Mouse (Mus musculus) brain, embryonic 18.5 days (tissue): ENCODE results near the gene Med24.

Source experiments
- DNase-seq: peaks from one replicate; pipeline ENCODE4 v3.0.0-alpha.2; 2012; ENCODE audit warnings: low read depth, low spot score

The Med24 gene

DNA sequence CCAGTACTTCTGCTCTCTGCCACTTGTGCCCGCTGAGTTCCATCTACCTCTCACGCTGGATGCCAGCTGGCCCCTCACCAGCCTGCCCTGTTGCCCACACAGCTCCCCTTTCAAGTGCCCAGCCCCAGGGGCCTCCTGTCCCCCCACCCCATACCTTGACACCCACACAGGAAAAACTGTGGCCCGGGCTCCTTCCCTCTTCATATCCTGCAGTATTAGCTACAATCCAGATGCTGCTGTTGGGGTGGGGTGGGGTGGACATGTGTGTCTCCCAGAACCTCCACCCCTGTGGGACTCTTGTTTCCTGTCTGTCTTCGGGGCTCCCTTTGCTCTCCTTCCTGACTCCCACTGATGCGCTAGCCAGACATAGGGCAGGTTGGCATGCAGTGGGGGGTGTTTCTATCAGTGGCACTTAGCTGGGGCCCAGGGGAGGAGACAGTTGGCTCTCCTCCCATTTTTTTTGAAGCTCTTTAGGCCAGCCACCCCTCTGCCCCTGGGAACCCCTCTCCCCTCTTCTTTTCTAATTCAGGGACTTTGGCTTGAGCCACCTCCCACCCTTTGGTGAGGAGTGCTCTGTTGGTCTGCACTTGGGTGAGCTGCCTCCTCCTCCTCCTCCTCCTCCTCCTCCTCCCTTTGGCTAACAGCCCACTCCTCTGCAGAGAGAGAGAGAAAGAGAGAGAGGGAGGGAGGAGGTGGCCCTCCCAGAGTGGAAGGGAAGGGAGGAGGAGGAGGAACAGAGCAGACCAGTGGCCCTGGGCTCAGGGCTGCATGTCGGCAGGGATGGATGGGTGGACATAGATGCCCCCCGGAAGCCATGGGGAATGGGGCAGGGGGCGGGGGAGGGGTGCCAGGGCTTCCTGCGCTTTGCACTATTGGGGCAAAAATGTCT lies 36.4 kb upstream of the Med24 start:
- no peak for DNase-seq

DNA sequence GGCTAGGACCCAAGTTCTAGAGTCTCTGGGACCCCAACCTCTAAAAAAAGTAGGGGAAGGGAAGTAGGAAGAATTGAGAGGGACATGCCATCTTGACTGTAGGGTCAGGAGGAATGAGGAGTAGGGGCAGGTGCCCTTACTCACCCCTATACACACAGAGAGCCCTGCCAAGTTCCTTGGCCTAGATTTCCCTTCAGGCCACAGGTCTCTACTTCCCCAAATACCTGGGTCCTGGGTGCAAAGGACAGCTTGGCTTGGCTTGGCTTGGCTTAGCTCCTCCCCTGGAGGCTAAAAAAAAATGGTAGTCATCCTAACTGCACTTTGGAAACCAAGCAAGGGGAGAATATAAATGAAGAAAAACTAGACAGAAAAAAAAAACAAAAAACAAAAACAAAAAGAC lies 35.5 kb upstream of the Med24 start:
- DNase-seq: no peak

DNA sequence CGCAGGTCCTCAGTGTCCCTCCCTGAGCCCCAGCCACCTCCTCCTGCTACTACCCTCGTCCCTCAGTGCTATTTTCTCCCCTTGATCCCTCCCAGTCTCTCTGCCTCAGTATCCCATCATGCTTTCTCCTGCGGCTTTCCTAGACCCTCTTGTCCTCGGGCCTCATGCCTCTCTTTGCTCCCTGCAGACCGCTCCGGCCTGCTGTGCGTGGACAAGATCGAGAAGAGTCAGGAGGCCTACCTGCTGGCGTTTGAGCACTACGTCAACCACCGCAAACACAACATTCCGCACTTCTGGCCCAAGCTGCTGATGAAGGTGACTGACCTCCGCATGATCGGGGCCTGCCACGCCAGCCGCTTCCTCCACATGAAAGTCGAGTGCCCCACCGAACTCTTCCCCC lies 34.9 kb upstream of the Med24 start:
- no peak for DNase-seq

DNA sequence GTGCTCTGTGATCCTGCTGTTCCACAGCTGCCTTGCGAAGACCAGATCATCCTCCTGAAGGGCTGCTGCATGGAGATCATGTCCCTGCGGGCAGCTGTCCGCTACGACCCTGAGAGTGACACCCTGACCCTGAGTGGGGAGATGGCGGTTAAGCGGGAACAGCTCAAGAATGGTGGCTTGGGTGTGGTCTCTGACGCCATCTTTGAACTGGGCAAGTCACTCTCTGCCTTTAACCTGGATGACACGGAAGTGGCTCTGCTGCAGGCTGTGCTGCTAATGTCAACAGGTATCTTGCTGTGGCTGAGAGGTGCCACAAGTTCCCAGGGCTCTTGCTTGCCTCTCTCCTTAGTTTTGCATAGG lies 34.2 kb upstream of the Med24 start:
- no peak for DNase-seq

DNA sequence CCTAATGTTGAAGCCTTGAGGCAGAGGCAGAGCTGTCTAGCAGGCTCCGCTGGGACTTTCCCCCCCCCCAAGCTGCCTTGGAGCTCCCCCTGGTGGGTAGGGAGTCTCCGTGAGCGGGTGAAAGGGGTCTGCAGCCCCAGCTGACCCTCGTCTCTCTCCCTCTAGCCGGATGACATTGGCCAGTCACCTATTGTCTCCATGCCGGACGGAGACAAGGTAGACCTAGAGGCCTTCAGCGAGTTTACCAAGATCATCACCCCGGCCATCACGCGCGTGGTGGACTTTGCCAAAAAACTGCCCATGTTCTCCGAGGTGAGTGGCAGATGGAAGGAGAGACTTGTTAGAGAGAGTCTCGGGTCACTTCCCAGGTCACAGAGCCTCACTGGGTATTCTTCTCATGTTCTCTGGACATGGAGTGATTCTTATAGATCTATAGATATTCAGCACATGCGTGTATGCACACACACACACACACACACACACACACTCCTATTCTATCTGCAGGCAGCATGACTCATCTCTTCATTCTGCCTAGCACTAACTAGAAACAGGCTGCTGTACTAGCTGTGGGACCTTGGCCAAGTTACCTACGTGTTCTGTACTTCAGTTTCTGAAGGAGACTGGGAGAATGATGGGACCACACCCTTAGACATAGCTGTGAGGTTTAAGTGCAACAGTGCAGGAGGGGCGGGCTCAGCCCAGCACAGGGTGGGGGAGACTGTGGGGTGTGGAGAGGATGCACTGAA lies 33.7 kb upstream of the Med24 start:
- no peak for DNase-seq

DNA sequence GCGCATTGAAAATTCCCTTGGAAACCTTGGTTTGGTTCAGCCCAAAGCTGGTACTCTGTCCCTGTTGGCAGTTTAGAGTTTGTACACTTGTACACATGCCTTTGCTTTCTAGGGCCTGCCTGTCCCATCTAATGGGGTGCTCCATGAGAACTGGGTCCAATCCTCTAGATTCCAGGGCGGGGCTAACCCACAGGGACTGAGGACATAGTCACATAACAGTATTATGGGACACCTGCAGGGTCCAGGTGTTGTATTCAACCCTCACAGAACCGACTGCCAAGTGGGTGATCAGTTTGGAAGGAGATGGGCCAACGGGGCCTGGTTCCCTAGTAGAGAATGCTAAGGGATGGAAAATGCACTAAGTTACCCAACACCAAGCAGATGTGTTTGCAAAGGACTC lies 32.7 kb upstream of the Med24 start:
- no peak for DNase-seq

DNA sequence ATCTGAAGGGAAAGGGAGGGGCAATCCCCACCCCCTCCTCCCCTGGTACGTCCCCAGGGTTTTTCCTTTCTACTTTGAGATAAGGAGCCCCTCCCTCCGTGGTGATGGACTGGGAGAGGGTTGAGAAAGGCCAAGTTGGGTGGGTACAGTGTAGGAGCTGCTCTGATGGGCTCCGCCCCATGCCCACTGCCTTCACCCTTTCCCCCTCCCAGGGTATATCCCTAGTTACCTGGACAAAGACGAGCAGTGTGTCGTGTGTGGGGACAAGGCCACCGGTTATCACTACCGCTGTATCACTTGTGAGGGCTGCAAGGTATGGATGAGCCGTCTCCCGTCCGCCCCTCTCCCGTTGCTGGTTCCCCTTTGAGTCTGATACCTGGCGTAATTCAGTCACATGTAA lies 27.5 kb upstream of the Med24 start:
- no peak for DNase-seq

DNA sequence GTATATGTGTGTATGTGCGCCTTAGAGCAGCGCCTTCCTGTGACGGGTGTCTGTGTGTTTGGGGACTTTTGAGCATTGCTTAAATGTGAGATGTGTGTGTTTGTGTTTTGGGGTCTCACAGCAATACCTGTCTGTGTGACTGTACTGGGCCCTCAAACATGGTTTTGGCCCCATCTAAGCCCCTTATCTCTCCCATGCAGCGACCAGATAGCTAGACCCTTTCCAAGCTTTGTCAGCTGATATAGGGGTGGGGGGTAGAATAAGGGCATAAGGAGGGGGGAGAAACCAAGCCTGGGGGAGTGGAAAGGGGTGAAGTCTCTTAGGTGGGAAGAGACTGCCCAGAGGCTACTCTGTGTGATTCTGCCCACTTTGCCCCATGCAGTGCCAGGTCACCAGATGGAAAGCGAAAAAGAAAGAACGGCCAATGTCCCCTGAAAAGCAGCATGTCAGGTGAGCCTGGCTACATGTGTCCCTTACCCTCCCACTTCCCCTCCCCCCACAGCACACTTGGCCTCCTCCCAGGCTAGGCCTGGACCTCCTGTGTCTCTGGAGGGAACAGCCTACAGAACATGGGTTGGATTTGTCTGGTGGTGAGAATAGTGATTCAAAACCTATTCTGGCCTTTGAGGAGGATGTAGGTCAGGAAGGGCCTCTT lies 26.6 kb upstream of the Med24 start:
- DNase-seq: no peak

DNA sequence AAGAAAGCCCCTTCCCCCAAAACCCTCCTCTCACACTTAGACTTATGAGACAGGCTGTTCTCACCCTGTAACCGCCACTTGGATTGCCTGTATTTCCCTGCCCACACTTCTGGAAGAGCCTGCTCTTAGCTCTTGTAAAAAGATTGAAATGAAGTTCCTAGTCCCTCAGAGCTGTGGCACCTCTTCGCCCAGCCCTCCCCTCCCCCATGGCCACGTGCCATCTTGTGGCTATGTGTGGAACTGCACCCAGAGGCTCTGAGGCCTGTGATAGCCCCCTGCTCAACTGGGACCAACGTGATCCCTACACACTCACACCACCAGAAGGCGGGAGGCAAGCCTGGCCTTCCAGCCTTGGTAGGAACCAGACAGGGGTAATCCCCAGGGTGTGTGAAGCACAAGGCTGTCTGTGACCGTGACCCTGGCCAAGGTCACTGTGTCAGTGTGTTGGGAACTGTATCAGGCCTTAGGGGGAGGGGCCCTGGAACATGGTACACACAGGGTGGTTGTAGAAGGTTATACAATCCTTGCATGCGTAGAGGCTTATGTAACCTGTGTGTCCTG lies 25.5 kb upstream of the Med24 start:
- DNase-seq: no peak

DNA sequence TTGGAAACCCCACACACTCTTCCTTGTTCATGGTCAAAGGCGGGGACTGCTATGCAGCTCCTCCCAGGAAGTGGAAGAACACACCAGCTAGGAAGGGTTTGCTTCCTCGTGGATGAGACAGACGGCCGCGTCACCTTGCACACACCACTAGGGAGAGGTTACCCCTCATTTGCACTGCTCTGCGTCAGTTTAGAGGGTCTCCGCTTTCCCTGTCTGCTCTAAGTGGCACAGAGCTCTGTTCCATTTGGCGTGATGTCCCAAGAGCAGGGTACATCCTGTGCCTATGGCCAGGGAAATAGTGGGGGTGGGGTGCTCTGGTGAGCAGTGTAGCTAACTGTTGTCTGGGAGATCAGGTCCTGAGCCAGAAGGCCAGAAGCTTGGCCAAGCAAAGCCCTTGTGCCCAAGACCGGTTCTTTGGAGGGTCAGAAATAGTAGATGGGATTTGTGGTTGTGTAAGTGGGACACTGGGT lies 25.0 kb upstream of the Med24 start:
- DNase-seq: no peak

DNA sequence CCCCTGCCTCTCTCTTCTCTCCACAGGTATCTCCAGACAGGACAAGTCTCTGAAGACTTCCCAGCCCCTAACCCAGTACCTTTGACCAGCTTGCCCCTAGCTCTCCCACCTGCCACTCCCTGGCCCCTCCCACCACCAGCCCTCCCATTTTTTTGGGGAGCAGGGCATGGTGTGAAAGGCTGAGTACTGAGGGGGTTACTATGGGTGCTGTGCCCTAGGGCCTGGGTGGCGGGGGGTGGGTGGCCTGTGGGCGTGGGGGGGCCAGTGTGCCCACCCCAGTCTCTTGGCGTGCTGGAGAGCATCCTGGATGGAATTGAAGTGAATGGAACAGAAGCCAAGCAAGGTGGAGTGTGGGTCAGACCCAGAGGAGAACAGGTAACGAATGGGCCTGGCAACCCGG lies 24.0 kb upstream of the Med24 start:
- DNase-seq: no peak

DNA sequence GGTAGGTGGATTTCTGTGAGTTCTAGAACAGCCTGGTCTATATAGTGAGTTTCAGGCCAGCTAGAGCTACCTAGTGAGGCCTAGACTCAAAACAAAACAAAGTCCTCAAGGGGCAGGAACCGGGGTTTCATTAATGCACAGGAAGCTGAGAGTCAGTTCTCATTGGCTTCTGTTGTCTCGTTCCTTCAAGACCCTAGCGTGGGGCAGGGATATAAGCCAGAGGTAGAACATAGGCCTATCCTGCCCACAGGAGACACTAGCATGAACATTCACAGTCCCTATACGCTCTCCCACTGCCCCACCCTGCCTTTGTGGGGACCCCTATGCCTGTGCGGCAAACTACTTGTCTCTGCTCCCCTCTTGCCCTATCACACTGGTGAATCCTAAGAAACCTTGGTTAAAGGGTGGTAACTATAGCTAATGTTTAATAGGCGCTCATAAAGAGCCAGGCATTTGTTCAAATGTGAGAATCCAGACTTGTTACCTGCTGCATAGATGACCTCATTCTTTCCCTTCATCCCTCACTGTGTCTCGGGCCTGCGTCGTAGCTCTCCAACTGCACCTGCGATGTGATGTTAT lies 23.4 kb upstream of the Med24 start:
- DNase-seq: no peak

DNA sequence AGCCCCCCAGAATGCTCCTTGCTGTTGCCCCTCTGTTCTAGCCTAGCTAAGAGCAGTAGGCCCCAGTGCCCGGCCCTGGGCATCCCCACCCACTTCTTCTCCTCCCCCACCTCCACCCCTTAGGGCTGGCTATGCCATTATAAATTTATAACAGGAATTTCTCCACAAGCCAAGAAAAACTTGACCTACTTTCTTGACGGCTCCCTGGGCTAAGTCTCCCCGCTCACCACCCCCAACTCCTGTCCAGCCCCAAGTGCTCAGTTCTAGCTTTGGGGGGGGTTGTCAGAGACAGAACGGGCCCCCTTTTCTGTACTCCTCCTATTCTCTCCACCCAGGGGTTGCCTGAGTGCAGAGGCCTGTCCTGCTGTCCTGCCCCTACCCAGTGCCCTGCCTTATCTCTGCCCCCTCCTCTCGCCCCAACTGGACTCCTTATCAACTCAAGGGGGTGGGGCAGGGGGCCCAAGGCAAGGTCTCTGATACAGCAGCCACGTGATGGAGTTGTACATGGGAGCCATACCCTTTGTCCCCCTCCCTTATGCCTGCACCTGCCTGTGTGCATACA lies 22.1 kb upstream of the Med24 start:
- DNase-seq: no peak

DNA sequence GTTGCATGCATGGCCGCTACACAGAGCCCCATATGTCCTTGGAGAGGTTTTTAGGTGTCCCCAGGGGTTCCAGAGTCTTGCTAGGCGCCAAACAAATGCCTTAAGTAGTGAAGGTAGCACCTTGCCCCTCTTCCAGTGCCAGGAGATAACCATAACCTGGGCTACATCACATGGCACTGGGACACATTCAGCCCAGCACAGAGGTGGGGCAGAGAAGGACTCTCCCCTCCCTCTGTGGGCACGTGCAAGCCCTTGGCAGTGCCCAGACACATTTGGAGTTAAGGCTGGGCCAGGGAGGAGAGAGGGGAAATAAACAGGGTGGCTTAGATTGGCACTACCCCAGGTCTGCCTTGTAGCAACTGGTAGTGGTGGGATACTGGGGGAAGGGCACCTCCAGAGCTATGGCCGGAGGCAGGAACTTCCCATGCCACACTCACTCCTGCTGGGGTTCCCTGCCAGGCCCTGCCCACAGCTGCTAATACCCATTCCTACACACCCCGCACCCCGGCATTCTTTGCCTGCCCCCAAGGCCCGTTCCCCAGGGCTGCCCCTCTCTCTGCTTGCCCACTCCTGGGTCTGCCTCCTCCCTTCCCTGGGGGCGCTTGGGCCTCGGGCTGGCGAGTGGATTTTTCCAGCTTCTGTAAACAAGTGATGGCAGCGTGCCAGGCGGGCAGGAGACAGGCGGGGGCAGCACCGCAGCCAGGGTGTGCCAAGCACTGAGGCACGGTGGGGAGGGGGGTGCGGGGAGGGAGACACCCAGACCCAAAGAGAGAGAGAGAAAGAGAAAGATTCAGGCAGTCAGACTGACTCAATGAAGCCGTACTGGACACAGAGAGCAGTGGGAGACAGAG lies 21.3 kb upstream of the Med24 start:
- DNase-seq: no peak

DNA sequence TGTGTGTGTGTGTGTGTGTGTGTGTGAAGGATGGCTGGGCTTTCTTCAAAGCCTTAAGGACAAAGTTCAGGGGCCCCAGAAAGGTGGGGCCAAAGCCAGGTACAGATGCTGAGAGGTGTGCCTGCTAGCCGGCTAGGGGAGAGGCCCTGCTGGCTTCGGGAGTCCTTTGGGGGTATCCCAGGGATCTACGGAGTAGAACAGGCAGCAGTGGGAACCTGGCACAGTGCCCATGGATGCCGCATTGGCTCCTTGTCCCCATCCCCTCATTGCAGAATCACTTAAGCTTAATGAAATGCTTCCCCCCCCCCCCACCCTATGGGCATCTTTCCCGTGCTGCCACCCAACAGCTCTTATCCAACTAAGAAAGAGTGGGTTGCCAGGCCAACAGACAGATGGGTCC lies 20.5 kb upstream of the Med24 start:
- no peak for DNase-seq

DNA sequence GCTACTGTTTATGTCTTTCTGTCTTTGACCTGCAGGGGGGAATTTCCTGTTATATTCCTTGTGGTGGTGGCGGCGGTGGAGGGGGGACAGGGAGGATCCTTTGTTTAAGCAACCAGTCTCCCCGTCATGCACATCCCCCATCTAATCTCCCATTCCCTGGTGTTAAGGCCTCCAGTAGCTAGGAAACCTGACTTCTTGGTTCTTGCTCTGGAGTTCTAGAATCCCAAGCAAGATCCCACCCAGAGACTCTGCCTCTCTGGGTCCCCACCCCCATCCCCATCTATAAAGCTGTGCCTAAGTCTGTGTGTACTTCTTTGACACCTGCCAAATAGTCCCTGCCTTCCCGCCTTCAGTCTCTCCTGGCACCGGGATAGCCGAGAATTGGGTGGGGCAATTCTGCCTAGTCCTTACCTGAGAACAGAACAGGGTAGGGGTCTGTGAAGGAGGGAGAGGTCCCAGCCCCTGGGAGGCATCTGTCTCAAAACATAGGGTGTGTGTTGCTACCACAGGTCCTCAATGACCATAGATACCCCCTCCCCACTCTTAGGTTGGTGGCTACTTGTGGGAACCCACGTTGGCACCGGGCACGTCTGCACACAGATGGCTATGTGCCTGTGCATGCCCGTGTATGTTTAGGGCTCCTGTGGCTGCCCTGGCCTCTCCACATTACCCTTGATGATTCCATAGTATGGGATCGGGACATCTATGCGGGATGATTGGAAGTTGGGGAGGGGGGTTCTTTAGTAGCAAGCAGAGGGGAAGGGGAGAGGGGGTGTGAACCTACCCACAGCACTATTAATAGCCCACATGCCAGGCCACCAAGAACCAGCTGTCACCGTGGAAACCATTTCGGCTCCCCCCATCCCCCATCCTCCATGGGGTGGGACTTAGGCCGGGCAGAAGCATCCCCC lies 19.5 kb upstream of the Med24 start:
- no peak for DNase-seq

DNA sequence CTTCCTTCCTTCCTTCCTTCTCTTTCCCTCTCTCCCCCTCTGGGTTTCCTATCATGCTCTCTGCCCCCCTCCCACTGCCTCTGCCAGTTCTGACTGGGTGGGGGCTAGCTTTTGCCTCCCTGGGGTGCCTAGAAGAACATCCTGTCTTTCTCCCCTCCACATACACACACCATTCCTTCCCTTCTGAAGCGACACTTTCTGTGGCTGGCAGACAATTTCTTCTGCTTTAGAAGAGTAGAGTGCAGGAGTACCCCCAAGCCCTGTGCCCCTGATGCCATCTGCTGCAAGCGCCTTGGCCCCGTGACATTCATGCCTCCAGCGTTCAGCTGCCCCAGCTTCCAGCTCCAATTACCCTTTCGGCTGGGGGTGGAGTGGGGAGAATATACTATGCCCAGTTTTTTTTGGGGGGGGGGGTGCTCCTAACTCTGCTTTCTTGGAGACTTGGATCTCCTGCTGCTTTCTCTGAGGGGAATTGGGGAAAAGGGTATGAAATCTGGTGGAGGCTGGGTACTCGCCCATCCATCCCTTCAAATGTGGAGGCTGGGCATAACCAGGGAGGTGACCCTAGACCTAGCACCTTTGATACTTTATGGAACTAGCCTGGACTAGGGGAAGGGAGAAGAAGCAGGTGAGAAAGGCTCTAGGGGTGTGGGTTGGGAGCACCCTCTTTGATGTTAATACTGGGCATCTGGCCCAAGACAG lies 18.7 kb upstream of the Med24 start:
- no peak for DNase-seq

DNA sequence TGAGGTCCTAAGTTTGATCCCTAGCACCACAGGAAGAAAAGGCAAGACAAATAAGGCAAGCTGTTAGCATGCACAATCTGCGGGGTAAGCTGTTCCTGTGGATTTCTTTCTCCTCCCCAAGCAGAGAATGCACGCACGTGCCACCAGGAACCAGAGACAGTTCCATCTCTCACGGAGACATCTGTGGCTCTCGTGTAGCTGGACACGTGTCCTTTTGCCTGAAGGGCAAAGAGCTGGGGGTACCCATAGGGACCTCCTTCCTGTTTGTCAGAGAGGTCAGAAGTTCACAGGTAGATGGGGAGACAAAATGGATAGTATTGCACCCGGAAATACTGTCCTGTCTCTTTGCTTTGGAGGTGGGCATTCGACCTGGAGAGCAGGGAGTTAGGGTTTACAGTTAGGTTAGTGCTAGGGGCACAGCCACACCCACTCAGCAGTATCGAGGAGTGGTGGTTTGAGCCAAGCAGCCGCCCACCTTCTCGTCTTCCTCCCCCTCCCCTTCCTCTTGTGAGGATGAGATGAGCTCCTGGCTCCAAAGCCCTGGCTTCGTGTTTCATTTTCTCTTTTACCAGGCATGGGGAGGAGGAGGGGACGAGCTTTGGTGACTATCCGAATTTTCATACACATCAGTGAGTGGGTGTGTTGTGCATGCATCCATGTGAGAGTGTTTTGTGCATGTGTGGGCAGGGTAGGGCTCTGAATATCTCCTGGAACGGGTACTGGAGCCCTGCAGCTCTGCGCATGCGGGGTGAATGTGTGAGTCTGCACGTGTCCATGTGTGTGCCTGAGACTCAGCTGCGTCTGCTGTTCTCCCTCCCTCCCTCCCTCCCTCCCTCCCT lies 17.8 kb upstream of the Med24 start:
- DNase-seq: peak; percentile 88
